Mouse (Mus musculus): ENCODE data around the gene Tle4.
"Not testable (repeated sequence)": the region's sequence is repeated elsewhere in the genome, so short reads cannot be mapped to it uniquely, and the experiment has no call there.

Gene Tle4

GRCm38 (mm10) chr19:14597917-14598689 lies at the start of gene Tle4:
TSS of gene Tle4 (minus strand) at chr19:14598051.
- peak; percentile 99 for DNase-seq (ENCODE audit: low spot score)

- DNase-seq (ENCODE audit: low spot score) = no peak
Observed at GRCm38 (mm10) chr19:14645666-14646065, 47.8 kb upstream of the Tle4 start.

- DNase-seq (ENCODE audit: low spot score) = no peak
Observed at GRCm38 (mm10) chr19:14644756-14645155, 46.9 kb upstream of the Tle4 start.

- not testable (repeated sequence) for DNase-seq (ENCODE audit: low spot score)
Observed at GRCm38 (mm10) chr19:14643091-14643490, 45.2 kb upstream of the Tle4 start.

- no peak for DNase-seq (ENCODE audit: low spot score)
Observed at GRCm38 (mm10) chr19:14642663-14643062, 44.8 kb upstream of the Tle4 start.

- no peak for DNase-seq (ENCODE audit: low spot score)
Observed at GRCm38 (mm10) chr19:14635213-14635928, 37.5 kb upstream of the Tle4 start.

DNA sequence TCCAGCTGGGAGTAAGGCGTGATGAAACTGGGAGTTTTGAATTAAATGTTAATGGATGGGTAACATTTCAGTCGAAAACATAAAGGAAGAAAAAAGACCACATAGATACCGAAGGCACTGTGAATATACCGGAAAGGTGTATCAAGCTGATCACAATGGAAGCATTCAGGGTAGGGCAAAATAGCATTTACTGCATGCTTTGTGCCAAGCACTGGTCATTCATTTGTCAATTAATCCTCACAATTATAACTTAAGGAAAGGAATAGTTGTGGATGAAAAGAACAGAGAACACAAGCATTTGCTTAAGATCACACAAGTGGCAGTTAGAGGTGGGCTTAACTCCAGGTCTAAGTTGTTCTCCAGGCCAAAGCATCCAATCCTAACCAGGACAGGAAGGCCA lies 25.5 kb upstream of the Tle4 start:
- no peak for DNase-seq (ENCODE audit: low spot score)

DNA sequence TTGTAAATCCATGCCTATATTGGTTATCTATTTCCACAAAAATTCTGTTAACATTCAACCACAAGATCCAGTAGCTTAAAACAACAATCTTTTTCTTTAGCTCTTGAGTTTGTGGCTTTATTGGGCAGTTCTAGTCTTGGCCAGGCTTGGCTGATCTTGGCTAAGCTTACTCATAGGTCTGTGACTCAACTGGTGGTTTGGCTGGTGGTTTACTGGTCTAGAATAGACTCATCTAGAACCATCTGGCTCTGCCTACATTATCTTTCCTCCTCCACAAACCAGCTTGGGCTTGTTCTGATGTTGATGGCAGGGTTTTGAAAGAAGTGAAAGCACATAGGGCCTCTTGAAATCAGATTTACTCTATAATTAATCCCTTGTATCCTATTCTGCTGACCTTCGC lies 22.7 kb upstream of the Tle4 start:
- DNase-seq (ENCODE audit: low spot score) = no peak

GRCm38 (mm10) chr19:14619814-14620213 lies 22.0 kb upstream of the Tle4 start:
- DNase-seq (ENCODE audit: low spot score) = no peak

- no peak for DNase-seq (ENCODE audit: low spot score)
Observed at GRCm38 (mm10) chr19:14614816-14615215, 17.0 kb upstream of the Tle4 start.

GRCm38 (mm10) chr19:14610542-14611317 lies 12.9 kb upstream of the Tle4 start:
- DNase-seq (ENCODE audit: low spot score) = no peak

- DNase-seq (ENCODE audit: low spot score) = no peak
Observed at GRCm38 (mm10) chr19:14600841-14601240, 3.0 kb upstream of the Tle4 start.

GRCm38 (mm10) chr19:14600354-14600753 lies 2.5 kb upstream of the Tle4 start:
- DNase-seq (ENCODE audit: low spot score) = no peak

DNA sequence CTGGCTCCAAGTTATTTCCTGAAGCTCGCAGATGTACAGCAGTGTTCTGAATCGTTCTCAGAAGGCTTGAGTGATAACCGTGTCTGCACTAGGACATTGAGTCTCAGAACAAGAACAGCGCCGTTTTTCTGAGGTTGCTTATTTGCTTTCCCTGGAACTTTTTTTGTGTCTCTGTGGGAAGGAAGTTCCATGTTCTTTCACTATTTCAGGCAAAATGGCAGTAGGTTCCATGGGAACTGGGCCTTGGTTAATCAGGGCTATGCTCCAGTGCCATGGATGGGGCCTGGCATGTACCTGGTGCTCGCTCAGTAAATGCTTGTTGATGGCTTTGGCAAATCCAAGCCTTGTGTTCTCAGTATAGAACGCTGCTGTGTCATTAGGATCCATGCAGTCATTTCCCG lies 2.0 kb upstream of the Tle4 start:
- no peak for DNase-seq (ENCODE audit: low spot score)

GRCm38 (mm10) chr19:14598690-14599288 lies 938 bp upstream of the Tle4 start:
- no peak for DNase-seq (ENCODE audit: low spot score)

DNA sequence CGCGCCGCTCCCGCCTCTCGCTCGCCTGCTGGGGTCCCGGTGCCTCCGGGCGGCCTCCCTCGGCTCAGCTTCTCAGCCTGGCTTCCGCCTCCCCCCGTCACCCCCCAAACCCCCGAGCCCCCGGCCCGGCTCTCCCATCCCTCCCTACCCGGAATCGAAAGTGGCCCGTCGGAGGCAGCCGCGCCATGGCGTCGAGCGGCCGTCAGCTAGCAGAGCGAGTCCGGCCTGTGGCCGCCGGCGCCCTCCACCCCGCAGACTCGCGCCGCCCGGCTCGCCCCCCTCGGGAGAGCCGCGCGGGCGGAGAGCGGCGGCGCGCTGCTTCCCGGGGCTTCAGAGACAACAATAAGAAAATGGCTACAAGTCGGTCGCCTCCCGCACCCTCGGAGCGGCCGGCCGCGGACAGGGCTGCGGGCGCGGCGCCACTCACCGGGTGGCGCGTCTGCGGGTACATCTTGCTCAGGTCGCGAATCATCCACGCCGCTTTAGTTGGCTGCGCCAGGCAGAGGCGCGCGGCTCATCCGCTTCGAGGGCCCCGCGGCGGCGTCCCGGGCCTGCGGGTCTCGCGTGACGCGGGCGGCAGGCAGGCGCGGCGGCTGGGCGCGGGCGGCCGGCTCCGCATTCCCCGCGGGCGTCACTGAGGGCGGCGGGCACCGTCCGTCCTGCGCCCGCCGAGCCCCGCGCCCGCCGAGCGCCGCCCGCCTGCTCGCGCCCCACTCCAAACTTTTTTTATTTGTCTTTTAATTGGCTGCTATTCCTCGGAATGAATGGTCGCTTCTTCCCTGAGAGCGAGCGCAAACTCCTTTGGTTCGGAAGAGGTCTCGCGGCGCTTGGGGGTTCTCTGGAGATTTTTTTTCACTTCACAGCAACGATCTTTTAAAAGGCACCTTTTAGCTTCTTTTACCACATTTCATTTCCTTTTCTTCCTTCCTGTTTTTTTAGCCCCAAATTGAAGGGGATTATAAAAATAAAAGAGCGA lies 622 bp downstream of the Tle4 start:
- peak; percentile 18 for DNase-seq (ENCODE audit: low spot score)

- DNase-seq (ENCODE audit: low spot score) = no peak
Observed at GRCm38 (mm10) chr19:14596358-14596940, 1.4 kb downstream of the Tle4 start.

- DNase-seq (ENCODE audit: low spot score) = no peak
Observed at GRCm38 (mm10) chr19:14595390-14595997, 2.4 kb downstream of the Tle4 start.

GRCm38 (mm10) chr19:14594537-14594936 lies 3.3 kb downstream of the Tle4 start:
- DNase-seq (ENCODE audit: low spot score) = no peak

GRCm38 (mm10) chr19:14591809-14592535 lies 5.9 kb downstream of the Tle4 start:
- no peak for DNase-seq (ENCODE audit: low spot score)

Data from ovary, postnatal 10 days (tissue).